Mouse (Mus musculus): Measurements from ENCODE around the gene Best2. TPM values are rescaled to one million over a fixed set of nuclear protein-coding genes. Genes with fewer than 3 reads are reported as not detected.
A peak's percentile ranks its signal among the peaks of the same experiment; 100 is the strongest.

Gene Best2
- total RNA-seq, 2 experiments from 2014 or later, result not detected

- DNase-seq (ENCODE audit: extremely low spot score in 1 of 2, low spot score in 2 of 2), result no peak
- intact Hi-C loops (cut with DNase I), result no loop called here
Observed at GRCm38 (mm10) chr8:84987388-84987787, 26.9 kb downstream of the Best2 start.

- intact Hi-C loops (cut with DNase I), result no loop called here
- DNase-seq (ENCODE audit: extremely low spot score in 1 of 2, low spot score in 2 of 2), result no peak
Observed at GRCm38 (mm10) chr8:84986379-84986945, 27.9 kb downstream of the Best2 start.

- intact Hi-C loops (cut with DNase I), result no loop called here
Observed at GRCm38 (mm10) chr8:84985684-84986378, 28.5 kb downstream of the Best2 start.

GRCm38 (mm10) chr8:84985049-84985683 lies 29.2 kb downstream of the Best2 start:
- peak in 1 of 2 experiments; percentile 74 for DNase-seq (ENCODE audit: extremely low spot score in 1 of 2, low spot score in 2 of 2)
- intact Hi-C loops (cut with DNase I), result no loop called here

More at GRCm38 (mm10) chr8:84985684-84986378, 28.5 kb downstream of the Best2 start:
- peak; percentile 88 to 97 for DNase-seq (ENCODE audit: extremely low spot score in 1 of 2, low spot score in 2 of 2)

GRCm38 (mm10) chr8:84984294-84985048 lies 29.9 kb downstream of the Best2 start:
- DNase-seq (ENCODE audit: extremely low spot score in 1 of 2, low spot score in 2 of 2), result peak in 1 of 2 experiments; percentile 84
- intact Hi-C loops (cut with DNase I), result no loop called here

GRCm38 (mm10) chr8:84982499-84983011 lies 31.8 kb downstream of the Best2 start:
- DNase-seq (ENCODE audit: extremely low spot score in 1 of 2, low spot score in 2 of 2), result no peak
- intact Hi-C loops (cut with DNase I), result no loop called here

- no peak for DNase-seq (ENCODE audit: extremely low spot score in 1 of 2, low spot score in 2 of 2)
- intact Hi-C loops (cut with DNase I), result no loop called here
Observed at GRCm38 (mm10) chr8:84981644-84982498, 32.5 kb downstream of the Best2 start.

- DNase-seq (ENCODE audit: extremely low spot score in 1 of 2, low spot score in 2 of 2), result peak; percentile 71 to 92
Observed at GRCm38 (mm10) chr8:84980622-84981358, 33.5 kb downstream of the Best2 start.

GRCm38 (mm10) chr8:84979599-84980421 lies 34.5 kb downstream of the Best2 start:
- intact Hi-C loops (cut with DNase I), result no loop called here
- peak; percentile 91 to 96 for DNase-seq (ENCODE audit: extremely low spot score in 1 of 2, low spot score in 2 of 2)

More at GRCm38 (mm10) chr8:84980622-84981358, 33.5 kb downstream of the Best2 start:
- intact Hi-C loops (cut with DNase I), result no loop called here

- peak; percentile 92 to 97 for DNase-seq (ENCODE audit: extremely low spot score in 1 of 2, low spot score in 2 of 2)
- intact Hi-C loops (cut with DNase I), result no loop called here
Observed at GRCm38 (mm10) chr8:84978248-84978940, 35.9 kb downstream of the Best2 start, which contains the start of gene Junb. TSS of gene Junb (minus strand) at chr8:84978718.

GRCm38 (mm10) chr8:84977435-84978247 lies 36.7 kb downstream of the Best2 start:
- intact Hi-C loops (cut with DNase I), result no loop called here
- DNase-seq (ENCODE audit: extremely low spot score in 1 of 2, low spot score in 2 of 2), result peak in 1 of 2 experiments; percentile 83

- DNase-seq (ENCODE audit: extremely low spot score in 1 of 2, low spot score in 2 of 2), result no peak
- intact Hi-C loops (cut with DNase I), result no loop called here
Observed at GRCm38 (mm10) chr8:84976763-84977434, 37.4 kb downstream of the Best2 start.

- intact Hi-C loops (cut with DNase I), result no loop called here
- DNase-seq (ENCODE audit: extremely low spot score in 1 of 2, low spot score in 2 of 2), result peak; percentile 93 to 96
Observed at GRCm38 (mm10) chr8:84976031-84976762, 38.1 kb downstream of the Best2 start.

- intact Hi-C loops (cut with DNase I), result loop anchor here (1.0 kb wide), 1 partner anchor 15 kb away; the partner anchor contains the start of gene Hook2
- DNase-seq (ENCODE audit: extremely low spot score in 1 of 2, low spot score in 2 of 2), result peak; percentile 63 to 72
Observed at GRCm38 (mm10) chr8:84975434-84975833, 38.9 kb downstream of the Best2 start.
